Mouse (Mus musculus): ENCODE results near the gene Krtap4-2.
"Not testable (repeated sequence)": the region's sequence is repeated elsewhere in the genome, so short reads cannot be mapped to it uniquely, and the experiment has no call there.

Gene Krtap4-2

DNA sequence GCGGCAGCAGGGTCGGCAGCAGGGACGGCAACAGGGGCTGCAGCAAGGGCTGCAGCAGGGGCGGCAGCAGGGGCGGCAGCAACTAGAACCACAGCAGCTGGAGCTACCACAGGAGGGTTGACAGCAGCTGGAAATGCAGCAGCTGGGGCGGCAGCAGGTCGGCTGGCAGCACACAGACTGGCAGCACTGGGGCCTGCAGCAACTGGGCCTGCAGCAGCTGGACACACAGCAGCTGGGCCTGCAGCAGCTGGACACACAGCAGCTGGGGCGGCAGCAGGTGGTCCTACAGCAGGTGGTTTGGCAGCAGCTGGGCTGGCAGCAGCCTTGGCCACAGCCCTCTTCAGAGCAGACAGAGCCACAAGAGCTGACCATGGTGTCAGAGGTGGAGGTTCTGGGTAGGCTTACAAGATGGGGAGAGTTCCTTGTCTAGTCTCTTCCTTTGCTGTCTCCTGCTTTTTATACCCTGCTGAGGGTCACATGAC is at the start of gene Krtap4-2:
TSS of gene Krtap4-2 (minus strand) at position 432 of the 482 bp plus-strand sequence.
- no peak for DNase-seq (ENCODE audit: low read depth)

DNA sequence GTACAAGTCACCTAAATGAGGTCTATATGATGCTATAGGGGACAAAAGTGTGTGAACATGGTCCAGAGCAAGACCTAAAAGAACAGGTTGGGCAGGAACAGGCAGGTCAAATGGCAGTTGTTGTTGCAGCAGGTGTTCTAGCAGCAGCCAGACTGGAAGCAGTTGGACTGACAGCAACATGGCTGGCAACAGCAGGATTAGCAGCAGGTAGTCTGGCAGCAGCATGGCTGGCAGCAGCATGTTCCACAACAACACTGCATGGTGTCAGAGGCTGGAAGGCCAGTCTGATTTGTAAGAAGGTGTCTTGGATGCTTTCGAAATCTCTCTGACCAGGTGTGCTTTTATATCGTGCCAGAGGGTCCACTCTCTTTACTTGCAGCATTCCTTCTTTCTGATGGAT is 48.6 kb upstream of the Krtap4-2 start:
- no peak for DNase-seq (ENCODE audit: low read depth)

DNA sequence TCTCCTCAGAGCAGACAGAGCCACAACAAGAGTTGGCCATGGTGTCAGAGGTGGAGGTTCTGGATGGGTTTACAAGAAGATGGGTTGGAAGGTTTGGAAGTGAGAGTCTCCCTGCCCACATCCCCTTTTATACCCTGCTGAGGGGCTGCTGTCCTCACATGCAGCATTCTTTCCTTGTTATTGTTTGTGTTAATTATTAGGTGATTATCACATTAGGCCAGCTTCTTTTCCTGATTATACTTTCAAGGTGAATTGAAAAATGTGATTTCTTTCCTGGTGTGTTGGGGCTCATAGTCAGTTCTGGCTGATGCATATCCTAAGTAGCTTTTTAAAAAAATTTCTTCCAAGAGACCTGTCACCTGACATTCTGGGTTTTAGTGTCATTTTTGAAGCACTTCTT is 31.0 kb upstream of the Krtap4-2 start, which contains the start of gene Krtap4-6:
TSS of gene Krtap4-6 (minus strand) at position 101 of the 400 bp plus-strand sequence.
- no peak for DNase-seq (ENCODE audit: low read depth)

DNA sequence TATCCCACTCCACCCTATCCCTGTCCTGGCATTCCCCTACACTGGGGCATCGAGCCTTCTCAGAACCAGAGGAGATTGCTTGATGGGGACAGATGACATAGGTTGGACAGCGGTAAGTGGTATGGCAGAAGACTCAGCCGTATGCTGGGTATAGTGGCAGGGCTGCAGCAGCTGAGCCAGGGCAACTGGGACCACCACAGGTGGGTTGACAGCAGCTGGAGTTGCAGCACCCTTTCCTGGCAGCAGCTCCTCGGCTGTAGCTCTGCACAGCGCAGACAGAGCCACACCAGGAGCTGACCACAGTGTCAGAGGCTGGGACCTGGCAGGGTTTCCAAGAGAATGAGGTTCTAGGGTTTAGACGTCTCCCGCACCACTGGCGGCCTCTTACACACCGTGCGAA is 27.9 kb upstream of the Krtap4-2 start:
- DNase-seq (ENCODE audit: low read depth): no peak

DNA sequence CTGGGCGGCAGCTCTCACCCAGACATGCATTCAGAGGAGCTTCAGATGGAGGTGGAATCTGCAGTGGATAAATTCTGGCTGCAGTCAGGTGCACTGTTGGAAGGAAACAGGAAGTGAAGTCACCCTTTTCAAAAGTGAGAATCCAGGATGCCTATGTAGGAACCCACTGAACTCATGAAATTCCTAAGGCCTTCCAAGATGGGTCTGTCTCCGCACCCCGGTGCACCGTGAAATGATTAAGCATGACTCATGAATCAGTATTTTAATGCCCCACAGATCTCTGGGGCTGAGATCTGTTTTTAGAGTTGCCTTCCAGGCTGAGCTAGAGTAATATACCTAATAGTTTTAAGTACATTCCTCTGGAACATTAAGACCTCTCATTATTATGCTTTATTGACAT is 24.4 kb upstream of the Krtap4-2 start:
- DNase-seq (ENCODE audit: low read depth): no peak

DNA sequence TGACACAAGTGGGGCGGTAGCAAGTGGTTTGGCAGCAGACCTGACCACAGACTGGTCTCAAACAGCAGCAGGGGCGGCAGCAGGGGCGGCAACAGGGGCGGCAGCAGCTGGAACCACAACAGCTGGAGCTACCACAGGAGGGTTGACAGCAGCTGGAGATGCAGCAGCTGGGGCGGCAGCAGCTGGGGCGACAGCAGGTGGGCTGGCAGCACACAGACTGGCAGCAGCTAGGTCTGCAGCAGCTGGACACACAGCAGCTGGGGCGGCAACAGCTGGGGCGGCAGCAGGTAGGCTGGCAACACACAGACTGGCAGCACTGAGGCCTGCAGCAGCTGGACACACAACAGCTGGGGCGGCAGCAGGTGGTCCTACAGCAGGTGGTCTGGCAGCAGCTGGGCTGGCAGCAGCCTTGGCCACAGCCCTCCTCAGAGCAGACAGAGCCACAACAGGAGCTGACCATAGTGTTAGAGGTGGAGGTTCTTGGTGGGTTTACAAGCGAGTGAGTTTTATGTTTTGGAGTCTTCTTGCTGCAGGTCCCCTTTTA is 23.7 kb upstream of the Krtap4-2 start, which contains the start of gene Gm11563:
TSS of gene Gm11563 (minus strand) at position 494 of the 544 bp plus-strand sequence.
- not testable (repeated sequence) for DNase-seq (ENCODE audit: low read depth)

DNA sequence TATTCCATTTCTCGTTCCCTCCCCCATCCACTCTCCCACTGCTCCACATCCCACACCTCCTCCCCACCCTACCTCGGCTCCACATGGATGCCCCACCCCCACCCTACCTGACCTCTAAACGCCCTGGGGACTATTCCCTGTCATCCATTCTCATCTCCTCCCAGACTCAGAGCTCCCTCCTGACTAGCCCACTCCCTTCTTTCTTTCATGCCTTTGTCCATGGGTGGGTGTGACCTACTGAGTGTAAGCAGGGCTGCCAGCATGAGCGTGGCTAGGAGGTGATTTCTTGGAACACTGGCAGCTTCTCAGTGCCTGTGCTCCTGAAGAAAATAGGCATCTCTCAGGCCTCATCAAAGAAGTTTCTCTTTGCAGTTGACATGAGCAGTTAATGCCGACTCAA is 22.2 kb upstream of the Krtap4-2 start:
- no peak for DNase-seq (ENCODE audit: low read depth)

DNA sequence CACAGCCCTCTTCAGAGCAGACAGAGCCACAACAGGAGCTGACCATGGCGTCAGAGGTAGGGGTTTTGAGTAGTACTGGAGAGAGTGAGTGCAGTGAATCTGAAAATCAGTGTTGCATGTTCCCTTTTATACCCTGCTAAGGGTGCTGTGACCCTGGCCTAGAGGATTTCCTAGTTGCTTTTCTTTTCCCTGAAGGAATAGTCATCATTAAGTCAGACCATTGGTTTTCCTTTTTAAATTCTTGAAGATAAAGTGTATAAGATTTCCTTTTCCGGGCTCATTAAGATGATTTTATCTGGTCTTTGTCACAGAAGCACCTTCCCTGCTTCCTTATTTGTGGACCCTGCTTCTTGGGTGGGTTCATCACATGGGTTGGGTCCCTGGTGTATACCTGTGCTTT is 15.3 kb upstream of the Krtap4-2 start, which contains the start of gene Gm11555:
TSS of gene Gm11555 (minus strand) at position 101 of the 400 bp plus-strand sequence.
- DNase-seq (ENCODE audit: low read depth): no peak

DNA sequence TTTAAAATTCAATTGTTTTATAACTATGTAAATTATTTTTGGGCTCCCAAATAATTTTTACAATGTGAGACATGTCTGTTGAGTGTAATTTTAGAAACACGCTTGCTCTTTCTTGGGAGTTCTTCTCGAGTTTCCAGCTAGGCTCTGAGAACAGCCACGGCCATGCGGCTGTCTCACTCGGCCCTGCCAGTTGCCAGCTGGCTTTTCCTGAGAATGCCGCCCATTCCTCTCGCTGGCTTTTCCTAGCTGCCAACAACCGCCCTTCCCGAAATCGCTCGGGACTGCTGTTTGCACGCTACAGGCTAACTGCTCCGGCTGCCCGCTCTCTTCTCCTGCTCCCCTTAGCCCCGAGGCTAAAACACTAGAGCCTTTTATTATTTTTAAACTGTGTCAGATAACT is 11.6 kb upstream of the Krtap4-2 start:
- no peak for DNase-seq (ENCODE audit: low read depth)

DNA sequence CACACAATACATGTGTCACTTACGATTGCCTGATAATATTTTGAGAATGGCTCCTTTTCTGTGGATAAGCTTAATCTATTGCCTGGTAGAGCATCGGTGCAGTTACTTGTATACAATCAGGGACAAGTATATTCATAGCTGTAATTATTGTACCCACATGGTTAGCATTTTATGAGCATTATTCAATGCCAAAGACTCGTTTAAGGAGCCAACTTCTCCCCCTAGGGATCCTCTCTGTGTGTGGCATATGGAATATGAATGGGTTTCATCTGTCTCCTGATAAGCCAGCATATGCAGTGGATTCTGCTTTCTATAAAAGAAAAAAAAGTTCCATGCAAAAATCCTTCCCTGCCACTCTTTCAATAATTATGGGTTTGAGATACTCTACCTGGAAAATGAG is 9.5 kb upstream of the Krtap4-2 start:
- no peak for DNase-seq (ENCODE audit: low read depth)

DNA sequence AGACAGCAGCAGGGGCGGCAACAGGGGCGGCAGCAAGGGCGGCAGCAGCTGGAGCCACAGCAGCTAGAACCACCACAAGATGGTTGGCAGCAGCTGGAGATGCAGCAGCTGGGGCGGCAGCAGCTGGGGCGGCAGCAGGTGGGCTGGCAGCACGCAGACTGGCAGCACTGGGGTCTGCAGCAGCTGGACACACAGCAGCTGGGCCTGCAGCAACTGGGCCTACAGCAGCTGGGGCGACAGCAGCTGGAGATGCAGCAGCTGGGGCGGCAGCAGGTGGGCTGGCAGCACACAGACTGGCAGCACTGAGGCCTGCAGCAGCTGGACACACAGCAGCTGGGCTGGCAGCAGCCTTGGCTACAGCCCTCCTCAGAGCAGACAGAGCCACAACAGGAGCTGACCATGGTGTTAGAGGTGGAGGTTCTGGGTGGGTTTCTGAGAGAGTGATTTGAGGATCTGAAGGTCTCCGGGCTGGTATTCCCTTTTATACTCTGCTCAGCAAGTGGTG is 8.8 kb upstream of the Krtap4-2 start, which contains the start of gene Krtap4-7:
TSS of gene Krtap4-7 (minus strand) at position 455 of the 505 bp plus-strand sequence.
- DNase-seq (ENCODE audit: low read depth): not testable (repeated sequence)

DNA sequence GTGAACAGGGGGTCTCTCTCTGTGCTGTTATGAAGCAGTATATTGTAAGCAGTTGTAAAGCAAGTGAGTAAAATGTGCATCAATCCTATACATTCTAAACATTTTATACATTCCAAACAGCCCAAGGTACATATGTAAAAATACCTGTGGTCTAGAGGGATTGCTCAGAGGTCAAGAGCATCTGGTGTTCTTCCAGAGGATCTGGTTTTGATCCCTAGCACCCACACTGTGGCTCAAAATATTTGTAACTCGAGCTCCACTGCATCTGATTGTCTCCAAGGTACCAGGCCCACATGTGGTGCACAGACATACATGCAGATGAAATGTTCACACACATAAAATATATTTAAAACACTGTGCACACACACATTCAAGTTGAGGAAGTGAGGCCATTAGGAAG is 6.0 kb upstream of the Krtap4-2 start:
- no peak for DNase-seq (ENCODE audit: low read depth)

DNA sequence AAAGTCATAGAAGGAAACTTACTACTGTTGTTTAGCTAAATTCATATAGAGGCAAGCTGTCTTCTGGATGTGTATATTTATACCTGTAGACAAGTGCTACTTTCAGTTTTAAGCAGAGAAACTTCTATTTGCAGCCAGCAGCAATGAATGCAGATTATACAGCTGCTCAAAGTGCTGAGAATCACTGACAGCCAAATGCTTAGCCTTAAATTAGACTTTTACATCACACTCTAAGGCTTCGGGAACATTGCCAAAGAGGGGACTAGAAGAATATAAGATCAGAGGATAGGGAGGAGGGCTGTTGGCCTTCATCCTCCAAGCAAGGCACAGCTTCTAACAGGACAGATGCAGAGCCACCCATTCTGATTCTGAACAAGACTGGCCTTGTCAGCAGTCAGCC is 2.2 kb upstream of the Krtap4-2 start:
- DNase-seq (ENCODE audit: low read depth): no peak

DNA sequence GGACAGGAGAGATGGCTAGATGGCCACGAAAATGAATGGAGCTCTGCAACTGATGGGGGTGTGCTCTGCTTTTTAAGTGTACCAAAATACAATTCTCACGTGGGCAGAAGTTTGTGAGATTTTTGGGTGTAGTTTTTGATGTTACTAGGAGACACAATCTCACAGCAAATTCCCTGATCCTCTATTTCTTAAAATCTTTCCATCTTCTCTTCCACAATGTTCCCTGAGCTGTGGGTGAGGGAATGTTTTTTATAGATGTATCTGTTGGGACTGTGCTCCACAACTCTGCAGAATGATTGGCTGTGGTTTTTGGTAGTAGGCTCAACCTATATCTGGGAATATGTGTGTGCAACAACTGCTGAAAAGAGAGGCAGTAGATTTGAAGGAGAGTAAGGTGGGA is 1.6 kb downstream of the Krtap4-2 start:
- no peak for DNase-seq (ENCODE audit: low read depth)

DNA sequence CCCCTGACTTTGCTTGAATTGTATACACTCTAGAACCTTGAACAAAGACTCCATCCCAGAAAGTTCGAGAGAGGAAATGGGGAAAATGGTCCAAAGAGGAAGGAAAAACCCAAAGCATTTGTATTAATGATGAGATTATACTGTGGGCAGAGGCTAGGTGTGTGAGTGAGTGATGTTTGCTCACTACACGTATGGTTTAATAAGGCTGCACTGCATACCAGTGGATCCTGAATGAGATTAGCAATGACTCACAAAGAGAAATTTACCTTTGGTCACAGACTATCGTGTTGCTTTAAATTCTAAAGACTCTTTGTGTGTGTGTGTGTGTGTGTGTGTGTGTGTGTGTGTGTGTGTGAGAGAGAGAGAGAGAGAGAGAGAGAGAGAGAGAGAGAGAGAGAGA is 4.0 kb downstream of the Krtap4-2 start:
- DNase-seq (ENCODE audit: low read depth): no peak

DNA sequence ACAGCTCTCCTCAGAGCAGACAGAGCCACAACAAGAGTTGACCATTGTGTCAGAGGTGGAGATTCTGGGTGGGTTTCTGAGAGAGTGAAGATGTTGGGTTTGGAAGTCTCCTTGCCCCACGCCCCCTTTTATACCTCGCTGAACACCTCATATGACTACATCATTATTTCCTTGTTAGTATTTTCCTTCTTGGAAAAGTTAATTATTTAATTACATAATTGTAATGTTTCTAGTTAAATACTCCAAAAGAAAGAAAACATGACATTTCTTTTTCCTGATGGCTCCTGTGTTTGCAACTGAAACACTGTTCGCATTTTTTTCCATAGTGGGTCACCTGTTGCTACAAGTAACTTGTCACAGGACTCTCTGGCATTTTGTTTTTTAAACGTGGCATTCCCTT is 6.7 kb downstream of the Krtap4-2 start, which contains the start of gene Krtap4-1:
TSS of gene Krtap4-1 (minus strand) at position 101 of the 400 bp plus-strand sequence.
- no peak for DNase-seq (ENCODE audit: low read depth)

DNA sequence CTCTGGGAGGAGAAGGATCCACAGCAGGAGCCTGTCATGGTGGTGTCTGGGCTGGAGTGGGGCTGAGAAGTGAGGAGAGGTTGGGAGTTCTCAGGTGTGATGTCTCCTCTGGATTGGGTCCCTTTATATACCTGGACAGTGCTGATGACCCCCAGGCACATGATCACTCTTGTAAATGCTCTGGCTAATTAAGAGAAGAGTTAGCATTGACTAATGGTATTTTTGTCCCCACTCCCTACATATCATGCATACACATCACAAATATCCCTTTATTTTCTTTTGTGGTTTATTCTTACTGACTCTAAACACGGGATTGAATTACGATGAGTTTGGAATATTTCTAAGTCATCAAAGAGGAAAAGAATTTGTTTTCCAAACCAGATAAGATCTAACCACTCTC is 14.5 kb downstream of the Krtap4-2 start, which contains the start of gene Gm11562:
TSS of gene Gm11562 (minus strand) at position 101 of the 400 bp plus-strand sequence.
- DNase-seq (ENCODE audit: low read depth): no peak

DNA sequence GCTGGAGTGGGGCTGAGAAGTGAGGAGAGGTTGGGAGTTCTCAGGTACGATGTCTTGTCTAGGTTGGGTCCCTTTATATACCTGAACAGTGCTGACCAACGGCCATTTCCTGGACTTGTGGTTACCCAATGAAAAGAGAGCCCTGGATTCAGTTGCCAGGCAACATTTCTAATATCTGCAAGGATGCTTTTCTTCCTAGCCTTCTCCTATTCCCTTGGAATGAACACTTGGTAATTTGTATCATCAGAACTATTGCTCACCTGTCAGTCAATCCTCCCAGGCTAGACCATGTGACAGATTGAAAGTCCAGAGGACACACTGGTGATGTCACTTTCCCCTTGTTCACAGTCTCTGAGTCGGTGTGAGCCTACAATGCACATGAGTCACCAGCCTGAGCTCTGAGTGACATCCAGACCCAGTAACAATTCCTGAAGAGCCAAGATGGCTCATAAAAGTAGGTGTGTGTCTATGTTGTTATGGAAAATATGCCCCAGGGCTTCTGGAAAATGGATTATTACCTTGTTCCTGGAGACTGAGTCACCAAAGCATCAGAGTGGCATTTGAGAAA is 20.0 kb downstream of the Krtap4-2 start, which contains the start of gene Krtap2-4:
TSS of gene Krtap2-4 (minus strand) at position 51 of the 568 bp plus-strand sequence.
- DNase-seq (ENCODE audit: low read depth): no peak

DNA sequence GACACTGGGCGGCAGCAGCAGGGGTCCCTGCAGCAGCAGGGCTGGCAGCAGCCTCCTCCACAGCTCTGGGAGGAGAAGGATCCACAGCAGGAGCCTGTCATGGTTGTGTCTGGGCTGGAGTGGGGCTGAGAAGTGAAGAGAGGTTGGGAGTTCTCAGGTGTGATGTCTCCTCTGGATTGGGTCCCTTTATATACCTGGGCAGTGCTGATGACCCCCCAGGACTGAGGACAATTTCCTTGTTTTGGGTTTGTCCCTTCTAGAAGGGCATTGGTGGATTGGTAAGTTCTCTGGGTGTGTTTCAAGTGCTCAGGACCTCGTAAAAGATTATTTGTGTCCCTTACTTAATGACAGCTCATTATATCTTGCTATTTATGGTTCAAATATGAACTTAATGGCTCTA is 24.8 kb downstream of the Krtap4-2 start, which contains the start of gene Gm11937:
TSS of gene Gm11937 (minus strand) at position 101 of the 400 bp plus-strand sequence.
- DNase-seq (ENCODE audit: low read depth): not testable (repeated sequence)

DNA sequence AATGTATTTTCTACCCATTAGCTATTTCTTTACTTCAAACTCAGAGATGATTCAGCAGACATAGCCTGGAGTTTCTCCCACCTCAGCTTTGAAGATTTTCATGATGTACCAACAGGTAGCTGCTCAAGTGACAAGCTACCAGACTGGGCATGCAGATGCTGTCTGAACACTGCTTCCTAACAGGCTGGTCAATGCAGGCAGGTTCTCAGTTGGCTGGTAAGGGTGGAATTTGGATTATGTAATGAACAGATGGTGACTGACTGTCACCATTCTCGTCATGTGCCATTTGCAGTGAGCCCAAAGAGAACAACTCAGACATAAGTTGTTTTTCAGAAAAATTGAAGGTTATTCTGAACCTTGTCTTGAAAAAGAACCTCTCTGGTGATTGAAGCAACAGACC is 25.8 kb downstream of the Krtap4-2 start:
- DNase-seq (ENCODE audit: low read depth): no peak

DNA sequence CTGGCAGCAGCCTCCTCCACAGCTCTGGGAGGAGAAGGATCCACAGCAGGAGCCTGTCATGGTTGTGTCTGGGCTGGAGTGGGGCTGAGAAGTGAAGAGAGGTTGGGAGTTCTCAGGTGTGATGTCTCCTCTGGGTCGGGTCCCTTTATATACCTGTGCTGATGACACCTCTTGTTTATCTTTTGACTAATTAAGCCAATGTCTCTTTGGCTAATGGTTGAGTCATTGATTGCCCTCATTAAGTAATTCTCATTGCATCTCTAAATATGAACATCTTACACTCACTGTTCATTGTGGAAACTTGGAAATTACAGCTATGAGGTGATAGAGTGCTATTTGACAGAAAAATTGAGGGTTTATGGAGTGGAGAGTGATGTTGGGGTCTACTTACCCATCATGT is 31.7 kb downstream of the Krtap4-2 start, which contains the start of gene Gm11938:
TSS of gene Gm11938 (minus strand) at position 101 of the 400 bp plus-strand sequence.
- DNase-seq (ENCODE audit: low read depth): not testable (repeated sequence)

DNA sequence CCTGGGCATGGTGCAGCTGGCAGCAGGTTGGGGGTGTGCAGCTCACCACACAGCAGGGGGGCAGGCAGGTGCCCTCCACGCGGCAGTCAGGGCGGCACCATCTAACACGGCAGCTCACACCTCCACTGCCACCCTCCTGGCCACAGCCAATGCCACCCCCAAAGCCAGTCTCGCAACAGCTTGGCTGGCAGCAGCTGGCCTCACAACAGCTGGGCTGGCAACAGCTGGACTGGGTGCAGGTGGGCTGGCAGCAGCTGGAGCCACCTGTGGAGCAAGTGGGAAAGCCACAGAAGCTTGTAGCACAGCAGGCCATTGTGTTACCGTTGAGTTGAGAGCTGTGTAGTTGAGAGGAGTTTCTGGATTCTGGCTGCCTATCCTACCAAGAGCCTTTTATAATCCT is 37.1 kb downstream of the Krtap4-2 start, which contains the start of gene Krtap9-3:
TSS of gene Krtap9-3 (minus strand) at position 364 of the 400 bp plus-strand sequence.
- not testable (repeated sequence) for DNase-seq (ENCODE audit: low read depth)

DNA sequence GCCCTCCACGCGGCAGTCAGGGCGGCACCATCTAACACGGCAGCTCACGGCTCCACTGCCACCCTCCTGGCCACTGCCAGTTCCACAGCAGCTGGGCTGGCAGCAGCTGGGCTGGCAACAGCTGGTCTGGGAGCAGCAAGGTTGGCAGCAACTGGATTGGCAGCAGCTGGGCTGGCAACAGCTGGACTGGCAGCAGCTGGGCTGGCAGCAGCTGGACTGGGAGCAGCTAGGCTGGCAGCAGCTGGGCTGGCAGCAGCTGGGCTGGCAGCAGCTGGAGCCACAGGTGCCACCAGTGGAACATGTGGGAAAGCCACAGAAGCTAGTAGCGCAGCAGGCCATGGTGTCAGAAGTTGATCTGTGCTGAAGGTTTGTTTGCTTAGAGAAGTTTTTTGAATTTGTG is 43.9 kb downstream of the Krtap4-2 start, which contains the start of gene Krtap1-3:
TSS of gene Krtap1-3 (minus strand) at position 359 of the 400 bp plus-strand sequence.
- DNase-seq (ENCODE audit: low read depth): no peak
